Mouse (Mus musculus) testis, adult 2 months (tissue): ENCODE measurements around the gene Trpv4.

Experiments used
- CTCF ChIP-seq: fragments of 200-500 bp; IDR thresholded peaks from 2 replicates; pipeline ENCODE4 v1.5.1; 2012; ENCODE audit warnings: low read depth, mild to moderate bottlenecking, inconsistent platforms, low read length, moderate library complexity; ENCODE audit not compliant: control insufficient read depth, insufficient read depth, insufficient replicate concordance
- POLR2A ChIP-seq: fragments of 200-500 bp; IDR thresholded peaks from 2 replicates; pipeline ENCODE4 v1.6.1; 2012; ENCODE audit warnings: low read depth, mild to moderate bottlenecking, inconsistent platforms, low read length, moderate library complexity; ENCODE audit not compliant: control insufficient read depth

GRCm38 (mm10) chr5:114573920-114574628 lies 84.1 kb downstream of the Trpv4 start:
- TF ChIP-seq CTCF (no peak), POLR2A (no peak)
